Mouse (Mus musculus) neural tube, embryonic 11.5 days (tissue): Measurements from ENCODE around the gene Hoxa7. TPM values are rescaled to one million over a fixed set of nuclear protein-coding genes. Genes with fewer than 3 reads are reported as not detected.

Experiments used
- ATAC-seq: fragments of 200-750 bp; cut with Nextera tagmentation; 2 replicates; pipeline ENCODE4 v1.8.0; 2017; ENCODE audit warnings: moderate number of reproducible peaks, mild to moderate bottlenecking, moderate TSS enrichment, moderate library complexity; ENCODE audit not compliant: insufficient read depth, low FRiP score, low TSS enrichment
- DNase-seq: peaks from one replicate; pipeline ENCODE4 v3.0.0-alpha.2; 2015; ENCODE audit warnings: low spot score
- H3K27ac ChIP-seq: fragments of 300-500 bp; sonication (generic); 2 replicates; pipeline ENCODE4 v1.5.1; 2014; ENCODE audit warnings: low read depth, mild to moderate bottlenecking, low read length
- H3K27me3 ChIP-seq: fragments of 300-500 bp; sonication (generic); 2 replicates; pipeline ENCODE4 v1.6.1; 2014; ENCODE audit warnings: mild to moderate bottlenecking, low read length, mixed read lengths; ENCODE audit not compliant: control insufficient read depth, insufficient read depth
- H3K36me3 ChIP-seq: fragments of 300-500 bp; sonication (generic); 2 replicates; pipeline ENCODE4 v1.6.1; 2014; ENCODE audit warnings: mild to moderate bottlenecking, low read length, moderate library complexity, mixed read lengths; ENCODE audit not compliant: control insufficient read depth, insufficient read depth
- H3K4me1 ChIP-seq: fragments of 300-500 bp; sonication (generic); 2 replicates; pipeline ENCODE4 v1.6.1; 2014; ENCODE audit warnings: low read length, mixed read lengths; ENCODE audit not compliant: control insufficient read depth, insufficient read depth
- H3K4me2 ChIP-seq: fragments of 300-500 bp; sonication (generic); 2 replicates; pipeline ENCODE4 v1.6.1; 2014; ENCODE audit warnings: low read depth, mild to moderate bottlenecking, moderate library complexity
- H3K4me3 ChIP-seq: fragments of 300-500 bp; sonication (generic); 2 replicates; pipeline ENCODE4 v1.5.1; 2014; ENCODE audit warnings: low read depth, low read length
- H3K9ac ChIP-seq: fragments of 300-500 bp; sonication (generic); 2 replicates; pipeline ENCODE4 v1.6.1; 2014; ENCODE audit warnings: mild to moderate bottlenecking, low read length
- H3K9me3 ChIP-seq: fragments of 300-500 bp; sonication (generic); 2 replicates; pipeline ENCODE4 v1.6.1; 2016; ENCODE audit warnings: low read length; ENCODE audit not compliant: control insufficient read depth
- WGBS: fragments of 180-500 bp; shearing (Covaris S2); extraction: QIAGEN DNeasy Blood & Tissue Kit; methylation state at CpG from one replicate; pipeline ENCODE4 v1.1.7; 2014; 5-methylcytosine and 5-hydroxymethylcytosine counted together
- polyA plus RNA-seq: library from polyadenylated mRNA; unstranded; fragments of >200 nt; fragmentation: Nextera tagmentation; extraction: Ambion mirVana; gene quantifications from 2 replicates; pipeline ENCODE4 v1.2.1, GENCODE M21; 2014

Gene Hoxa7
- 61.2 and 71.3 TPM in 2 replicates for polyA plus RNA-seq

GRCm38 (mm10) chr6:52221337-52221992 is at the start of gene Hoxa7:
TSS of gene Hoxa7 (minus strand) at chr6:52221854.
- H3K4me1 ChIP-seq, result peaks cover 15% of the 10 kb centered on the region
- H3K9me3 ChIP-seq, result no peaks in the 10 kb centered on the region

GRCm38 (mm10) chr6:52270494-52271480 is 49.1 kb upstream of the Hoxa7 start:
- no peak overlapping the region for H3K9ac ChIP-seq
- no peak overlapping the region for H3K4me2 ChIP-seq
- H3K9me3 ChIP-seq, result no peaks in the 10 kb centered on the region
- H3K36me3 ChIP-seq, result no peaks in the 10 kb centered on the region
- H3K27ac ChIP-seq, result no peak overlapping the region
- WGBS, result 2% methylated on average over 23 of the region's 23 CpGs
- no peaks in the 10 kb centered on the region for H3K4me1 ChIP-seq
- DNase-seq (peak; percentile 72), ATAC-seq (no peak)
- no peak overlapping the region for H3K4me3 ChIP-seq
- H3K27me3 ChIP-seq, result peaks cover 96% of the 10 kb centered on the region

More at GRCm38 (mm10) chr6:52221337-52221992, at the start of gene Hoxa7:
- Histone ChIP-seq H3K27ac (peak within 1 kb of the TSS; percentile 100), H3K36me3 (no peaks in the 10 kb centered on the region), H3K4me2 (peak within 1 kb of the TSS; percentile 99), H3K27me3 (0 out of 2 replicates have a peak, but pooled peaks cover 12% of the 10 kb centered on the region), H3K4me3 (peak within 1 kb of the TSS; percentile 87), H3K9ac (peak within 1 kb of the TSS; percentile 99)
- WGBS, result under 1% methylated on average over 46 of the region's 46 CpGs
- ATAC-seq (peak; percentile 48), DNase-seq (peak; percentile 93)

DNA sequence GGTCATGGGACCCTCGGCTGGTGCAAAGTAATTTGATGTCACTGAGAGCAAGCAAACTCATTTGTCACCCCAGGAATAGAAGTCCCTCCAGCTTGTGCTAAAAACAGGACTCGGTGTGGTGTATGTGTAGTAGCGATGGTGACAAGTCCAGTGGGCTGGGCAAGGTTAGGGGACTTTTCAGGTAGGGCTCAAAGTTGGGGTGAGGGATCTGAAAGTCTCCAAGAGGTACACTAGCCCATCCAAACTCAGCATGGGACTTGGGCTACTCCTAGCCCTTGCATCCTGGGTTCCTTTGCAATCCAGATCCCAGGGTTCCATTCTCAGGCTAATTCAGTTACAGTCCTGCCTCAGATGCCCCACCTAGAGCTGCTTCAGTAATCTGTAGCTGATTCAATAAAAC is 47.1 kb upstream of the Hoxa7 start:
- no peaks in the 10 kb centered on the region for H3K4me1 ChIP-seq
- no peak overlapping the region for H3K4me2 ChIP-seq
- H3K27ac ChIP-seq, result no peak overlapping the region
- no peak for DNase-seq
- no peak for ATAC-seq
- WGBS, result 4% methylated on average over 3 of the region's 3 CpGs
- no peaks in the 10 kb centered on the region for H3K9me3 ChIP-seq
- H3K36me3 ChIP-seq, result no peaks in the 10 kb centered on the region
- peaks cover 96% of the 10 kb centered on the region for H3K27me3 ChIP-seq
- no peak overlapping the region for H3K9ac ChIP-seq
- no peak overlapping the region for H3K4me3 ChIP-seq

- Histone ChIP-seq H3K9me3 (no peaks in the 10 kb centered on the region), H3K27ac (no peak overlapping the region), H3K4me3 (no peak overlapping the region), H3K4me1 (no peaks in the 10 kb centered on the region), H3K4me2 (no peak overlapping the region), H3K27me3 (peaks cover 96% of the 10 kb centered on the region), H3K36me3 (no peaks in the 10 kb centered on the region), H3K9ac (no peak overlapping the region)
- WGBS, result under 1% methylated on average over 7 of the region's 7 CpGs
- DNase-seq (no peak), ATAC-seq (no peak)
These were observed 46.7 kb upstream of the Hoxa7 start for GRCm38 (mm10) chr6:52268341-52268740.

DNA sequence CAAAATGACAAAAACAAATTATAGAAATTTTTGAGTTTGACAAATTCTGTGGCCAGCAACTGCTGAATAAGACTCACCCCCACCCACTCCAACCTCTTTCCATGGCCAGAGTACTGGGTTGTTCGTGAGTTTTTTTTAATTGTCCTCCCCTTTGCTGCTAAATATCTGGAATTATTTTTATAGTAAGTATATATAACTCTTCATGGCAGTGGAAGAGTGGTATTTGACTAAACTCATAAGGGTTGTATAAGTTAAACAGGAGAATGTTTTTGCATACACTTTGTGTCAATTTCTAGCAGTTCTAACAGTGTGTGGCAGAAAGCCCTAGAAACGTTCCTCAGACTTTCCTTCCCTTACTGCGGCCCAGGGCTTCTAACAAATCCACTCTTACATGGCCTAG is 46.0 kb upstream of the Hoxa7 start:
- no peak overlapping the region for H3K4me2 ChIP-seq
- no peak overlapping the region for H3K9ac ChIP-seq
- no peak overlapping the region for H3K4me3 ChIP-seq
- ATAC-seq, result no peak
- WGBS, result 4% methylated on average over 3 of the region's 3 CpGs
- H3K4me1 ChIP-seq, result no peaks in the 10 kb centered on the region
- DNase-seq, result no peak
- no peaks in the 10 kb centered on the region for H3K9me3 ChIP-seq
- peaks cover 96% of the 10 kb centered on the region for H3K27me3 ChIP-seq
- H3K27ac ChIP-seq, result no peak overlapping the region
- no peaks in the 10 kb centered on the region for H3K36me3 ChIP-seq

DNA sequence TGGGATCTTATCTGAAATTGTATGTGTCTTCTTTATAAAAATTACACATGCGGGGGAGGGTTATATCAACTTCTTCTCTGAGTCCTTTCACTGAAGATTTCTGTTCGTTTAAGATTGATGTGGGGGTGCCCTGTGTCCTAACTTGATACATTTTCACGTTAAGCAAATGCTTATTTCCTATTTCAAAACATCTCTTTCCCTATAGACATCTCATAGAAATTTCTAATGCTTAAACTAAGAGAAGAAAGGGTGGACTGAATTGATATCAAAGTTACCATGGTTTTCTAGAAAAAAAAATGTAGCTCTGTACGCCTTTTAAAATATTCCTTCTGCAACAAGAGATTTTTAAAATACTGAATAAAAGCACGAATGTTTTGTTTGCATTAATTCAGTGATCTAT is 45.6 kb upstream of the Hoxa7 start:
- Histone ChIP-seq H3K27ac (no peak overlapping the region), H3K9ac (no peak overlapping the region), H3K36me3 (no peaks in the 10 kb centered on the region), H3K4me1 (no peaks in the 10 kb centered on the region), H3K4me2 (no peak overlapping the region), H3K4me3 (no peak overlapping the region), H3K27me3 (peaks cover 96% of the 10 kb centered on the region), H3K9me3 (no peaks in the 10 kb centered on the region)
- WGBS, result 13% methylated on average over 5 of the region's 5 CpGs
- ATAC-seq (no peak), DNase-seq (no peak)

GRCm38 (mm10) chr6:52266666-52266985 is 45.0 kb upstream of the Hoxa7 start:
- no peak overlapping the region for H3K9ac ChIP-seq
- H3K27ac ChIP-seq, result no peak overlapping the region
- under 1% methylated on average over 9 of the region's 9 CpGs for WGBS
- DNase-seq (no peak), ATAC-seq (no peak)
- H3K27me3 ChIP-seq, result peaks cover 97% of the 10 kb centered on the region
- no peak overlapping the region for H3K4me3 ChIP-seq
- no peaks in the 10 kb centered on the region for H3K4me1 ChIP-seq
- H3K36me3 ChIP-seq, result no peaks in the 10 kb centered on the region
- H3K9me3 ChIP-seq, result no peaks in the 10 kb centered on the region
- no peak overlapping the region for H3K4me2 ChIP-seq

GRCm38 (mm10) chr6:52265913-52266665 is 44.4 kb upstream of the Hoxa7 start:
- ATAC-seq, result no peak
- WGBS, result 1% methylated on average over 19 of the region's 19 CpGs

More at GRCm38 (mm10) chr6:52265913-52266665, 44.4 kb upstream of the Hoxa7 start:
- Histone ChIP-seq H3K4me1 (no peaks in the 10 kb centered on the region), H3K9ac (no peak overlapping the region), H3K36me3 (no peaks in the 10 kb centered on the region), H3K27ac (no peak overlapping the region), H3K4me3 (no peak overlapping the region), H3K9me3 (no peaks in the 10 kb centered on the region), H3K27me3 (peaks cover 97% of the 10 kb centered on the region), H3K4me2 (no peak overlapping the region)
- peak; percentile 58 for DNase-seq
